Mouse (Mus musculus) kidney, embryonic 16.5 days (tissue): Measurements from ENCODE around the gene Mreg. TPM values are rescaled to one million over a fixed set of nuclear protein-coding genes. Genes with fewer than 3 reads are reported as not detected.

Experiments
- ATAC-seq: fragments of 200-750 bp; cut with Nextera tagmentation; 2 replicates; pipeline ENCODE4 v1.8.0; 2017; ENCODE audit warnings: moderate TSS enrichment; ENCODE audit not compliant: low FRiP score, low TSS enrichment
- H3K27ac ChIP-seq: fragments of 300-500 bp; sonication (generic); 2 replicates; pipeline ENCODE4 v1.5.1; 2014; ENCODE audit warnings: low read length
- H3K27me3 ChIP-seq: fragments of 300-500 bp; sonication (generic); 2 replicates; pipeline ENCODE4 v1.6.1; 2014; ENCODE audit warnings: low read length, control low read depth, mixed read lengths; ENCODE audit not compliant: insufficient read depth
- H3K36me3 ChIP-seq: fragments of 300-500 bp; sonication (generic); 2 replicates; pipeline ENCODE4 v1.6.1; 2014; ENCODE audit warnings: low read length, control low read depth, mixed read lengths; ENCODE audit not compliant: insufficient read depth
- H3K4me1 ChIP-seq: fragments of 300-500 bp; sonication (generic); 2 replicates; pipeline ENCODE4 v1.6.1; 2014; ENCODE audit warnings: low read length, control low read depth, mixed read lengths; ENCODE audit not compliant: insufficient read depth
- H3K4me2 ChIP-seq: fragments of 300-500 bp; sonication (generic); replicated peaks from 2 replicates; pipeline ENCODE4 v1.6.1; 2014; ENCODE audit warnings: low read depth, low read length
- H3K4me3 ChIP-seq: fragments of 300-500 bp; sonication (generic); 2 replicates; pipeline ENCODE4 v1.5.1; 2014; ENCODE audit warnings: mild to moderate bottlenecking, low read length
- H3K9ac ChIP-seq: fragments of 300-500 bp; sonication (generic); replicated peaks from 2 replicates; pipeline ENCODE4 v1.6.1; 2014; ENCODE audit warnings: low read length
- H3K9me3 ChIP-seq: fragments of 300-500 bp; sonication (generic); 2 replicates; pipeline ENCODE4 v1.6.1; 2016; ENCODE audit warnings: low read length, control low read depth
- WGBS: fragments of 180-500 bp; shearing (Covaris S2); extraction: QIAGEN DNeasy Blood & Tissue Kit; methylation state at CpG from one replicate; pipeline ENCODE4 v1.1.7; 2014; 5-methylcytosine and 5-hydroxymethylcytosine counted together
- polyA plus RNA-seq: library from polyadenylated mRNA; unstranded; fragments of >200 nt; fragmentation: Nextera tagmentation; extraction: Ambion mirVana; gene quantifications from 2 replicates; pipeline ENCODE4 v1.2.1, GENCODE M21; 2015

Mreg gene
- polyA plus RNA-seq, 1 experiment from 2014 or later, result 5.3 TPM

GRCm38 (mm10) chr1:72198142-72198806 is 13.8 kb downstream of the Mreg start:
- H3K4me3 ChIP-seq, result no peak overlapping the region
- no peaks in the 10 kb centered on the region for H3K9me3 ChIP-seq
- H3K9ac ChIP-seq, result no peak overlapping the region
- no peak for ATAC-seq
- no peak overlapping the region for H3K27ac ChIP-seq
- 52% methylated on average over 10 of the region's 10 CpGs for WGBS
- peaks cover 4% of the 10 kb centered on the region; the same call in 1 of the 2 replicates for H3K4me1 ChIP-seq
- H3K27me3 ChIP-seq, result no peaks in the 10 kb centered on the region
- H3K4me2 ChIP-seq, result no peak overlapping the region
- H3K36me3 ChIP-seq, result no peaks in the 10 kb centered on the region

- H3K27ac ChIP-seq, result no peak overlapping the region
- H3K4me1 ChIP-seq, result peaks cover 4% of the 10 kb centered on the region; the same call in 1 of the 2 replicates
- H3K9me3 ChIP-seq, result no peaks in the 10 kb centered on the region
- no peaks in the 10 kb centered on the region for H3K27me3 ChIP-seq
- ATAC-seq, result no peak
- no peak overlapping the region for H3K9ac ChIP-seq
- WGBS, result 61% methylated on average over 10 of the region's 10 CpGs
- H3K36me3 ChIP-seq, result no peaks in the 10 kb centered on the region
- H3K4me3 ChIP-seq, result no peak overlapping the region
- H3K4me2 ChIP-seq, result no peak overlapping the region
Observed at GRCm38 (mm10) chr1:72196626-72197359, 15.3 kb downstream of the Mreg start.

GRCm38 (mm10) chr1:72196123-72196522 is 16.0 kb downstream of the Mreg start:
- H3K27me3 ChIP-seq, result no peaks in the 10 kb centered on the region
- H3K9ac ChIP-seq, result no peak overlapping the region
- H3K4me2 ChIP-seq, result no peak overlapping the region
- WGBS, result 67% methylated on average over 5 of the region's 5 CpGs
- no peaks in the 10 kb centered on the region for H3K36me3 ChIP-seq
- H3K4me3 ChIP-seq, result no peak overlapping the region
- no peaks in the 10 kb centered on the region for H3K9me3 ChIP-seq
- H3K4me1 ChIP-seq, result peaks cover 4% of the 10 kb centered on the region; the same call in 1 of the 2 replicates
- ATAC-seq, result no peak
- no peak overlapping the region for H3K27ac ChIP-seq

GRCm38 (mm10) chr1:72191449-72191848 is 20.7 kb downstream of the Mreg start:
- H3K27me3 ChIP-seq, result no peaks in the 10 kb centered on the region
- no peak for ATAC-seq
- H3K4me2 ChIP-seq, result no peak overlapping the region
- H3K4me1 ChIP-seq, result peaks cover 4% of the 10 kb centered on the region; the same call in 1 of the 2 replicates
- no peak overlapping the region for H3K4me3 ChIP-seq
- H3K9me3 ChIP-seq, result no peaks in the 10 kb centered on the region
- H3K27ac ChIP-seq, result no peak overlapping the region
- H3K36me3 ChIP-seq, result no peaks in the 10 kb centered on the region
- H3K9ac ChIP-seq, result no peak overlapping the region
- 88% methylated on average over 8 of the region's 8 CpGs for WGBS

GRCm38 (mm10) chr1:72188142-72188738 is 23.9 kb downstream of the Mreg start:
- no peak for ATAC-seq
- no peaks in the 10 kb centered on the region; the same call in 1 of the 2 replicates for H3K4me1 ChIP-seq
- WGBS, result 27% methylated on average over 16 of the region's 16 CpGs
- no peak overlapping the region for H3K9ac ChIP-seq
- H3K4me2 ChIP-seq, result peak overlapping the region; percentile 20
- H3K4me3 ChIP-seq, result no peak overlapping the region
- H3K36me3 ChIP-seq, result no peaks in the 10 kb centered on the region
- no peaks in the 10 kb centered on the region for H3K9me3 ChIP-seq
- no peaks in the 10 kb centered on the region for H3K27me3 ChIP-seq
- no peak overlapping the region for H3K27ac ChIP-seq

GRCm38 (mm10) chr1:72187486-72187885 is 24.6 kb downstream of the Mreg start:
- no peak overlapping the region for H3K27ac ChIP-seq
- H3K4me2 ChIP-seq, result 0 out of 2 replicates have a peak overlapping the region, but pooled peaks have one; percentile 20
- no peak overlapping the region for H3K9ac ChIP-seq
- 55% methylated on average over 10 of the region's 10 CpGs for WGBS
- H3K4me1 ChIP-seq, result peaks cover 4% of the 10 kb centered on the region; the same call in 1 of the 2 replicates
- no peaks in the 10 kb centered on the region for H3K36me3 ChIP-seq
- H3K9me3 ChIP-seq, result no peaks in the 10 kb centered on the region
- H3K4me3 ChIP-seq, result no peak overlapping the region
- H3K27me3 ChIP-seq, result no peaks in the 10 kb centered on the region
- ATAC-seq, result no peak

GRCm38 (mm10) chr1:72186151-72186550 is 26.0 kb downstream of the Mreg start:
- H3K4me3 ChIP-seq, result no peak overlapping the region
- H3K27ac ChIP-seq, result no peak overlapping the region
- H3K4me2 ChIP-seq, result no peak overlapping the region
- peaks cover 4% of the 10 kb centered on the region; the same call in 1 of the 2 replicates for H3K4me1 ChIP-seq
- no peak overlapping the region for H3K9ac ChIP-seq
- no peaks in the 10 kb centered on the region for H3K36me3 ChIP-seq
- 66% methylated on average over 5 of the region's 5 CpGs for WGBS
- no peaks in the 10 kb centered on the region for H3K9me3 ChIP-seq
- ATAC-seq, result no peak
- H3K27me3 ChIP-seq, result no peaks in the 10 kb centered on the region

GRCm38 (mm10) chr1:72183554-72183953 is 28.6 kb downstream of the Mreg start:
- Histone ChIP-seq H3K9ac (no peak overlapping the region), H3K4me1 (peaks cover 4% of the 10 kb centered on the region; the same call in 1 of the 2 replicates), H3K36me3 (no peaks in the 10 kb centered on the region), H3K9me3 (no peaks in the 10 kb centered on the region), H3K27ac (no peak overlapping the region), H3K4me2 (peak overlapping the region; percentile 53), H3K4me3 (no peak overlapping the region), H3K27me3 (no peaks in the 10 kb centered on the region)
- 0 out of 2 replicates have a peak, but pooled peaks have one; percentile 20 for ATAC-seq
- 65% methylated on average over 6 of the region's 6 CpGs for WGBS

- ATAC-seq, result peak; percentile 85
- peak overlapping the region; percentile 28; the same call in 1 of the 2 replicates for H3K9ac ChIP-seq
- H3K36me3 ChIP-seq, result no peaks in the 10 kb centered on the region
- H3K27me3 ChIP-seq, result no peaks in the 10 kb centered on the region
- no peak overlapping the region for H3K27ac ChIP-seq
- H3K4me2 ChIP-seq, result peak overlapping the region; percentile 53
- 8% methylated on average over 13 of the region's 13 CpGs for WGBS
- peak overlapping the region; percentile 17; the same call in 1 of the 2 replicates for H3K4me3 ChIP-seq
- H3K9me3 ChIP-seq, result no peaks in the 10 kb centered on the region
- peaks cover 4% of the 10 kb centered on the region; the same call in 1 of the 2 replicates for H3K4me1 ChIP-seq
Observed at GRCm38 (mm10) chr1:72182930-72183499, 29.1 kb downstream of the Mreg start.
